Mouse (Mus musculus) MEL (cell line): ENCODE data around the gene Csdc2.

Experiments used
- CTCF ChIP-seq, 3 experiments: IDR thresholded peaks in 2 of 3; conservative IDR thresholded peaks in 1 of 3; 2 replicates each; pipeline ENCODE4 v1.5.1; 2011 to 2012; ENCODE audit warnings: low read length in 3 of 3, low read depth in 2 of 3, mild to moderate bottlenecking in 2 of 3, improper control_type of control experiment in 1 of 3, inconsistent platforms in 1 of 3, mixed read lengths in 1 of 3, moderate library complexity in 1 of 3; ENCODE audit not compliant: control insufficient read depth in 1 of 3, insufficient read depth in 1 of 3, poor library complexity in 1 of 3, severe bottlenecking in 1 of 3
- MAFK ChIP-seq: IDR thresholded peaks from 2 replicates; pipeline ENCODE4 v1.6.1; 2011; ENCODE audit warnings: low read depth, mild to moderate bottlenecking, low read length, improper control_type of control experiment, borderline replicate concordance
- NELFE ChIP-seq: IDR thresholded peaks from 2 replicates; pipeline ENCODE4 v1.6.1; 2011; ENCODE audit warnings: low read depth, low read length, improper control_type of control experiment
- POLR2A ChIP-seq, 2 experiments: IDR thresholded peaks; 2 replicates each; pipeline ENCODE4 v1.6.1; 2011 to 2012; ENCODE audit warnings: low read length in 2 of 2, mild to moderate bottlenecking in 2 of 2, control low read depth in 1 of 2, improper control_type of control experiment in 1 of 2, low read depth in 1 of 2, moderate library complexity in 1 of 2; ENCODE audit not compliant: control insufficient read depth in 1 of 2, insufficient read depth in 1 of 2, poor library complexity in 1 of 2
- SIN3A ChIP-seq: IDR thresholded peaks from 2 replicates; pipeline ENCODE4 v1.6.1; 2012; ENCODE audit warnings: low read length, improper control_type of control experiment, inconsistent platforms

DNA sequence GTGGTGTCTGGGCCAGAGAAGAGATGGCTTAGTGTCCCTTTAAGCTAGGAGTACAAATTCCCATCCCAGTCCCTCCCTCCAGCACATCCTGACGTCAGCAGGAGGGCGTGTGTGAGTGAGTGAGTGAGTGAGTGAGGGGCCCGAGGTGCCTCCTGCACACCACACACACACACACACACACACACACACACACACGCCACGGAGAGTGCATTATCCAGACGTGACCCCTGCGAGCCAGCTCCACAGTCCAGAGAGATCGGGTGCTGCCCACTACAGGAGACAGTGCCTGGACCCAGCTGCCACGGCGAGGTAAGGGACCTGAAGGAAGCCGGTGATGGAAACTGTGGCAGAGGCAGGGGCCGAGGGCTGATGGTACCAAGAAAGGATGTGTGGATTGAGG is at the start of gene Csdc2:
- no peak for TF ChIP-seq CTCF (IDR thresholded peaks at IDR 0.05 in 2 of 3, conservative IDR thresholded peaks at IDR 0.05 in 1 of 3; ENCODE audit: control insufficient read depth in 1 of 3, insufficient read depth in 1 of 3, low read depth in 2 of 3, low read length in 3 of 3, poor library complexity in 1 of 3, severe bottlenecking in 1 of 3)
- no peak for TF ChIP-seq SIN3A
- no peak for TF ChIP-seq MAFK
- no peak for TF ChIP-seq POLR2A (IDR thresholded peaks at IDR 0.05; ENCODE audit: control insufficient read depth in 1 of 2, insufficient read depth in 1 of 2, low read depth in 1 of 2, low read length in 2 of 2, poor library complexity in 1 of 2)
- no peak for TF ChIP-seq NELFE
